Mouse (Mus musculus) layer of hippocampus, adult 11-12 months (tissue): Measurements from ENCODE around the gene Gulp1.

ENCODE experiments used
- DNase-seq: peaks from one replicate; pipeline ENCODE4 v3.0.0; 2022; ENCODE audit warnings: low spot score

The Gulp1 gene

GRCm38 (mm10) chr1:44720785-44721410 lies 169.6 kb downstream of the Gulp1 start:
- no peak for DNase-seq

DNA sequence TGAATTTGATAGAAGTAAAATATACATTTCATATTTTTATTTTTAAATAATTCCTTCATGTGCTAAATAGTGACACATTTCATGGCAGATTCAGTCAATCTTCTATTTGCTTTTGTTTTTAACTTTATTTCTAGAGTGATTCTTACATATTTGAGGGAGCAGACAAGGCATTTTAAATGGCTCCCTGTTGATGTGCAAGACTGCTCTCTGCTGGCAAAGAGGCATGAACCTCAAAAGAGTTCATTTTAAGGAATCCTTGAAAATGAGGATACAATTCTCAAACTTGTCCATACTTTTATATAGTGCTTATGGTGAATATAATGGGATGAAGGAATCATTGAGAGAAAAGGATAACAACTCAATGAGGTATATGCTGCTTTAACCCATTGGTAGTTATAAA lies 189.9 kb downstream of the Gulp1 start:
- peak; percentile 7 for DNase-seq

- peak; percentile 59 for DNase-seq
These were observed 194.4 kb downstream of the Gulp1 start for GRCm38 (mm10) chr1:44745711-44746110.

DNA sequence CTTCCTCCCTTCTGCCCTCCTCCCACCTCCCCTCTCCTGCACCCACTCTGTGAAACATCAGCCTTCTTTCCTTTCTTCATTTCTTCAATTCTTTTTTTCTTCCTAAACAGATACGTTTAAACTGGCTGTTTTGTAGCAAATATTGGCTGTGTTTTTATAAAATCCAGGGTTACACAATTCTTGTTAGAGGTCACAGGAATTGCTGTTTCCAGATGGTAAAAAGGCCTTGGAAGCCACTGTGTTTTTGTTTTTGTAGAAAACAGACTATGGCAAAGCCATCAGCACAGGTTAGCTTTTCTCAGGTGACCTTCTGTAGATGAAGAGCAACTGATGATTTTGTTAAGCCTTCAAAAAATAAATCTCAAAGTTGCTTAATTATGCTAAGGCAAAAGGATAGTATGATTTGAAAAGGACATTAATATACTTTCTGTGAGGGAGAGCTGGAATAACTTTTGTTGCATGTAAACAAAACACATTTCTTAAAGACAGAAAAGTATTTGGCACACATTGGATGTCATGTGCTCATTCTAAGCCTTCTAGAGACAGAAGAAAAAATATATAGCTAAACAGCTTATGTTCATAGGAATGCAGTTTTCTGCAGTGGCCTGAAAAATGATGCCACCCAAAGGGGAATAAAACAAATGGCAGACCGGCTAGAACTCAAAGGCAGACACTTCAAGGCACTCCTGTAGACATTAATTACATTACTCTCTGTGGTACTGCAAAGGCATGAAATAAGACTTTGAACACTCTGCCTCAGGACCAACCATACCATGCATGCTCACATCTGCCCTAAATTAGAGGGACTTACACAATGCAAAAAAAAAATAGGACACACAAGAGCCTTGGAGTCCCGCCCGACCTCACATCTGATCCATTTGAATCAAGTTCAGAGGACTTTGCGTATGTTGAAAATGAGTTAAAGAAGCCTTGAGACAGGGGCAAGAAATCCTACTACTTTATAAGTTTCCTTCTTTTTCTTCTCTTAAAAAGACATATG lies 199.7 kb downstream of the Gulp1 start:
- no peak for DNase-seq

DNA sequence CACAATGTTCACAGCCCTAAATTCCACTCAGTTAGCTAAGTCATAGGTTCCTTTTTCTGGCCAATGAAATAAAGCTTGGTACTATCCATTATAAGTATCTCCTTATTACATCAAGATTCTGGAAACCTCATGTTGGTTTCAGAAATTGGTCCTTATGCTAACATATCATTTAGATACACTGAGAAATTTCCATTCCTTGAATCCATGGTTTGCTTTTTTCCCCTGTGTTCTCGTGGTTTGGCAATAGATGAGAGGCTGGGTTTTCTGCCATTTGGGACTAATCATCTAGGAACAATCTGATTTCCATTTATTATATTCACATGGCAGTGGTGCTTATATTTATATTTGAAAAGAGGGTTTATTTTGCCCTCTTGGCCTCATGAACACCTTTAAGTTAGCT lies 226.9 kb downstream of the Gulp1 start:
- DNase-seq: no peak

- DNase-seq: no peak
These were observed 252.5 kb downstream of the Gulp1 start for GRCm38 (mm10) chr1:44803594-44804372.

GRCm38 (mm10) chr1:44806368-44806767 lies 255.1 kb downstream of the Gulp1 start:
- DNase-seq: no peak

GRCm38 (mm10) chr1:44810336-44810735 lies 259.0 kb downstream of the Gulp1 start:
- no peak for DNase-seq

DNA sequence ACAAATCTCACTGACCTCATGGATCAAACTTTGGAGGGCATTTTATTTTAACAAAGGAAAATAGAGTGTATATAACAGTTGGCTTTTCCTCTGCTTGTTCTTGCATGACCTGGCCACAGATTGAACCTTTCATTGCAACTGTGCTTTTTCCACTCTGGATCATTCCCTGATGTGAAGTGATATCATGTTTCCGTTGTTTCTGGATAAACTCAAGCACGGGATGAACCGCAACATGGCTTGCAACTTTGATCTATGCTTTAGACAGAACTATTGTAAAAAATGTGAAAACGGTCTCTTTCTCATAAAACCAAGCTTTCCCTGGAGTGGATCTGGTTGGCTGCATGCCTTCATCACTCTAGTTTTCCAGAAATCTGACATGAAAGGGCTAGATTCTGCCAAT lies 282.6 kb downstream of the Gulp1 start:
- no peak for DNase-seq
